Mouse (Mus musculus) heart, embryonic 16.5 days (tissue): ENCODE data around the gene Zfp422. TPM values are rescaled to one million over a fixed set of nuclear protein-coding genes. Genes with fewer than 3 reads are reported as not detected.
"Not testable (repeated sequence)": the region's sequence is repeated elsewhere in the genome, so short reads cannot be mapped to it uniquely, and the experiment has no call there.

Source experiments
- ATAC-seq: fragments of 200-750 bp; cut with Nextera tagmentation; replicated peaks from 2 replicates; pipeline ENCODE4 v1.8.0; 2017; ENCODE audit warnings: moderate number of reproducible peaks; ENCODE audit not compliant: insufficient read depth, low FRiP score; ENCODE audit errors: extremely low read depth
- H3K27ac ChIP-seq: fragments of 300-500 bp; sonication (generic); 2 replicates; pipeline ENCODE4 v1.5.1; 2014; ENCODE audit warnings: mild to moderate bottlenecking, low read length, control low read depth, moderate library complexity
- H3K27me3 ChIP-seq: fragments of 300-500 bp; sonication (generic); 2 replicates; pipeline ENCODE4 v1.6.1; 2014; ENCODE audit warnings: low read length, mixed read lengths; ENCODE audit not compliant: control insufficient read depth, insufficient read depth
- H3K36me3 ChIP-seq: fragments of 300-500 bp; sonication (generic); 2 replicates; pipeline ENCODE4 v1.6.1; 2014; ENCODE audit not compliant: control insufficient read depth, insufficient read depth
- H3K4me1 ChIP-seq: fragments of 300-500 bp; sonication (generic); 2 replicates; pipeline ENCODE4 v1.6.1; 2014; ENCODE audit warnings: low read length, mixed read lengths; ENCODE audit not compliant: control insufficient read depth, insufficient read depth
- H3K4me2 ChIP-seq: fragments of 300-500 bp; sonication (generic); 2 replicates; pipeline ENCODE4 v1.6.1; 2014; ENCODE audit warnings: low read depth, mild to moderate bottlenecking, control low read depth, low read length
- H3K4me3 ChIP-seq: fragments of 300-500 bp; sonication (generic); 2 replicates; pipeline ENCODE4 v1.5.1; 2014; ENCODE audit warnings: mild to moderate bottlenecking, control low read depth, low read length
- H3K9ac ChIP-seq: fragments of 300-500 bp; sonication (generic); 2 replicates; pipeline ENCODE4 v1.6.1; 2014; ENCODE audit warnings: low read length, control low read depth
- H3K9me3 ChIP-seq: fragments of 300-500 bp; sonication (generic); replicated peaks from 2 replicates; pipeline ENCODE4 v1.6.1; 2016; ENCODE audit warnings: low read length; ENCODE audit not compliant: control insufficient read depth
- WGBS: fragments of 180-500 bp; shearing (Covaris S2); extraction: QIAGEN DNeasy Blood & Tissue Kit; methylation state at CpG from one replicate; pipeline ENCODE4 v1.1.7; 2014; 5-methylcytosine and 5-hydroxymethylcytosine counted together
- microRNA-seq: library from miRNA; unstranded; fragments of <30 nt; microRNA quantifications from one replicate; pipeline ENCODE4, GENCODE M21; 2017
- polyA plus RNA-seq: library from polyadenylated mRNA; unstranded; fragments of >200 nt; fragmentation: Nextera tagmentation; extraction: Ambion mirVana; gene quantifications from 2 replicates; pipeline ENCODE4 v1.2.1, GENCODE M21; 2015

Zfp422 gene
- polyA plus RNA-seq, 1 experiment from 2014 or later: 89.8 TPM

GRCm38 (mm10) chr6:116626417-116626816 is 2.4 kb downstream of the Zfp422 start:
- H3K27me3 ChIP-seq, H3K4me2 ChIP-seq, H3K27ac ChIP-seq, H3K9me3 ChIP-seq, H3K4me3 ChIP-seq, H3K9ac ChIP-seq, ATAC-seq, H3K4me1 ChIP-seq: not testable (repeated sequence)
- H3K36me3 ChIP-seq: peaks cover 15% of the 10 kb centered on the region
- WGBS: 92% methylated on average over 9 of the region's 9 CpGs

- Histone ChIP-seq H3K9me3 (no peaks in the 10 kb centered on the region), H3K9ac (no peak overlapping the region), H3K27ac (no peak overlapping the region), H3K27me3 (no peaks in the 10 kb centered on the region), H3K4me2 (no peak overlapping the region), H3K4me1 (no peaks in the 10 kb centered on the region), H3K4me3 (no peak overlapping the region), H3K36me3 (peaks cover 12% of the 10 kb centered on the region)
- 58% methylated on average over 7 of the region's 8 CpGs for WGBS
- no peak for ATAC-seq
Observed at GRCm38 (mm10) chr6:116621318-116622023, 7.3 kb downstream of the Zfp422 start.

DNA sequence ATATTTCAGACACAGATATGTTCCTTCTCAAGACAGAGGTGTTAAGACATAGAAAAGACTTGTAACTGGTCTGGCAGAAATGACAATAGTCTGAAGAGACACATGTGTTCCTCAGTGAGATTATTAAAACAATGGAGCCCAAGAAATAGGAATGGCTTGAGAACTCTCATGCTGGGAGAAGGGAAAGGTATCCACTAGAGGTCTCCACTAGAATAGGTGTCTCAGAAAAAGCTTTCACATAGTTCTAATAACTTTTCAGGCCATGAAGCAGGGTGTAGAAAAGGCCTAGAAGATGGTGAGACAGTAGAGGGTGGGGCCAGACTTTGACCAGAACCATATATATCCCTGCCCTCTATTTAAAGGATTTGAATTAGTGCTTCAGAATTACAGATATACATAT is 10.7 kb downstream of the Zfp422 start:
- no peaks in the 10 kb centered on the region for H3K36me3 ChIP-seq
- H3K4me1 ChIP-seq: no peaks in the 10 kb centered on the region
- no peaks in the 10 kb centered on the region for H3K27me3 ChIP-seq
- H3K4me3 ChIP-seq: no peak overlapping the region
- no peak overlapping the region for H3K4me2 ChIP-seq
- no peaks in the 10 kb centered on the region for H3K9me3 ChIP-seq
- ATAC-seq: no peak
- no peak overlapping the region for H3K27ac ChIP-seq
- no peak overlapping the region for H3K9ac ChIP-seq

DNA sequence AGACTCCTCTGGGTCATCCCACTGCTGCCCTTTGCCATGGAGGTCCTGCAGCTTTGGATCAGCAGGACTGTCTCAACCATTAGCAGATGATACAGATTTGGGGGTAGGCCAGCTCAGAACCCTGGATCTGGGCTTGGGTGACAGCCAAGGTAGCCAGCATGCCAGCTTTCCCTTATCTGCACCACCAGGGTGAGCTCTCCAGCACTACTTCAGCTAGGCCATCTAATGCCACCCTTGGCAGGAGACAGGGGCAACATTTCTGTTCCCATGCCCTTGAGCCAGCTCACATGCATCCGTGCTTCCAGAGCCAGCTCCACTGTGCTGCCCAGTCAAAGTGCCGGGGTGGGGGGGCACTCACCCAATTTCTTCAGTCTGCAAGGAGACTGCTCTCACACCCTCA is 13.1 kb downstream of the Zfp422 start:
- Histone ChIP-seq H3K27me3 (no peaks in the 10 kb centered on the region), H3K4me3 (no peak overlapping the region), H3K36me3 (no peaks in the 10 kb centered on the region), H3K4me2 (no peak overlapping the region), H3K9ac (no peak overlapping the region), H3K27ac (no peak overlapping the region), H3K9me3 (no peaks in the 10 kb centered on the region), H3K4me1 (no peaks in the 10 kb centered on the region)
- no peak for ATAC-seq
- WGBS: 71% methylated on average over 2 of the region's 2 CpGs

DNA sequence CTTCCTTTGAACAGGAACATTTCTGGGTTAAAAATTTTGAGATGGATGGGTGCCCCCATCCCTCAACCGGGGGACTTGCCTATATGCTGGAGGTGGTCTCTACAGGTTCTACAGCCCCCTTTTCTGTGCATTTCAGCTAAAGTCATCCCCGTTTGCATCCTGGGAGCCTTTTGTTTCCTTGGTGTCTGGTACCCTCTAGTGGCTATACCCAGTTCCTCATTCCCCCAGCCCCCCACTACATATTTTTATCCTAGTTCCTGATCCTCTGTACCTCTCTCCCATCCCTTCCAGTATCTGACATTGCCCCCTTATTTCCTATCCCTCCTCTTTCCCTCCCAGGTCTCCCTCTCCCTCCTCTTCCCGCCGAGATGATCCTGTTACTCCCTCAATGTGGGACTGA is 21.6 kb downstream of the Zfp422 start:
- no peaks in the 10 kb centered on the region for H3K36me3 ChIP-seq
- H3K9me3 ChIP-seq: no peaks in the 10 kb centered on the region
- H3K4me3 ChIP-seq: no peak overlapping the region
- WGBS: 37% methylated on average over 4 of the region's 4 CpGs
- H3K27me3 ChIP-seq: no peaks in the 10 kb centered on the region
- H3K27ac ChIP-seq: no peak overlapping the region
- no peak overlapping the region for H3K9ac ChIP-seq
- ATAC-seq: no peak
- no peak overlapping the region for H3K4me2 ChIP-seq
- H3K4me1 ChIP-seq: no peaks in the 10 kb centered on the region

DNA sequence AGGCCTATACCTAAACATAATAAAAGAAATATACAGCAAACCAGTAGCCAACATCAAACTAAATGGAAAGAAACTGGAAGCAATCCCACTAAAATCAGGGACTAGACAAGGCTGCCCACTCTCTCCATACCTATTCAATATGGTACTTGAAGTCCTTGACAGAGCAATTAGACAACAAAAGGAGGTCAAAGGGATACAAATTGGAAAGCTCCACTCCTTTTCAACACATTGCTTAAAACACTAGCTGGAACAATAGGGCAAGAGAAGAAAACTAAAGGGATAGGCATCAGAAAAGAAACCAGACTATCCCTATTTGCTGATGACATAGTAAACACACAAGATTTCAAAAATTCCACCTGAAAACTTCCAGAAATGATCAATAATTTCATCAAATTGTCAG is 27.8 kb downstream of the Zfp422 start:
- H3K9me3 ChIP-seq, H3K4me3 ChIP-seq, H3K4me1 ChIP-seq, H3K4me2 ChIP-seq, ATAC-seq, H3K27ac ChIP-seq, H3K9ac ChIP-seq, H3K36me3 ChIP-seq, H3K27me3 ChIP-seq: not testable (repeated sequence)

GRCm38 (mm10) chr6:116584095-116584494 is 44.7 kb downstream of the Zfp422 start, which contains the start of gene Olfr215:
Olfr215 (minus strand) TSS chr6:116584195.
- Histone ChIP-seq H3K4me3 (no peak within 1 kb of the TSS), H3K9ac (no peak within 1 kb of the TSS), H3K27me3 (no peaks in the 10 kb centered on the region), H3K4me2 (no peak within 1 kb of the TSS), H3K9me3 (no peaks in the 10 kb centered on the region), H3K36me3 (no peaks in the 10 kb centered on the region), H3K27ac (no peak within 1 kb of the TSS), H3K4me1 (no peaks in the 10 kb centered on the region)
- ATAC-seq: no peak
- 71% methylated on average over 4 of the region's 4 CpGs for WGBS

Small RNA genes lying within 50 kb of the gene (microRNA-seq; reads per million reads assigned to microRNA genes)
- gene Mir7043: not detected

Other genes with a start within 250 kb of the Zfp422 start
- 2.7 and 2.9 TPM in 2 replicates for gene Alox5, start 167.8 kb downstream of the Zfp422 start, polyA plus RNA-seq
- not detected in 2 replicates for gene Olfr211, start 139.9 kb downstream of the Zfp422 start, polyA plus RNA-seq
- not detected in 2 replicates for gene Olfr212, start 122.5 kb downstream of the Zfp422 start, polyA plus RNA-seq
- gene Olfr213, start 90.5 kb downstream of the Zfp422 start, polyA plus RNA-seq: not detected in 2 replicates
- gene Gm5580, start 77.9 kb downstream of the Zfp422 start, polyA plus RNA-seq: 0.45 and 2.3 TPM in 2 replicates
- gene Olfr214, start 74.8 kb downstream of the Zfp422 start, polyA plus RNA-seq: not detected in 2 replicates
- gene Olfr215, start 44.8 kb downstream of the Zfp422 start, polyA plus RNA-seq: not detected in 2 replicates
- gene Depp1, start 21.6 kb upstream of the Zfp422 start, polyA plus RNA-seq: 65.7 and 68.9 TPM in 2 replicates
- 6.2 and 6.5 TPM in 2 replicates for gene Rassf4, start 45.0 kb upstream of the Zfp422 start, polyA plus RNA-seq
- gene Tmem72, start 87.9 kb upstream of the Zfp422 start, polyA plus RNA-seq: 0.03 and 0.06 TPM in 2 replicates